Mouse (Mus musculus) 416B (cell line): ENCODE measurements around the gene Zmiz2.
"Not testable (repeated sequence)": the region's sequence is repeated elsewhere in the genome, so short reads cannot be mapped to it uniquely, and the experiment has no call there.

Experiments used
- DNase-seq: peaks from one replicate; pipeline ENCODE4 v3.0.0; 2011; ENCODE audit warnings: low read depth

Gene Zmiz2

GRCm38 (mm10) chr11:6420283-6420703 lies 31.4 kb downstream of the Zmiz2 start:
- peak; percentile 73 for DNase-seq

DNA sequence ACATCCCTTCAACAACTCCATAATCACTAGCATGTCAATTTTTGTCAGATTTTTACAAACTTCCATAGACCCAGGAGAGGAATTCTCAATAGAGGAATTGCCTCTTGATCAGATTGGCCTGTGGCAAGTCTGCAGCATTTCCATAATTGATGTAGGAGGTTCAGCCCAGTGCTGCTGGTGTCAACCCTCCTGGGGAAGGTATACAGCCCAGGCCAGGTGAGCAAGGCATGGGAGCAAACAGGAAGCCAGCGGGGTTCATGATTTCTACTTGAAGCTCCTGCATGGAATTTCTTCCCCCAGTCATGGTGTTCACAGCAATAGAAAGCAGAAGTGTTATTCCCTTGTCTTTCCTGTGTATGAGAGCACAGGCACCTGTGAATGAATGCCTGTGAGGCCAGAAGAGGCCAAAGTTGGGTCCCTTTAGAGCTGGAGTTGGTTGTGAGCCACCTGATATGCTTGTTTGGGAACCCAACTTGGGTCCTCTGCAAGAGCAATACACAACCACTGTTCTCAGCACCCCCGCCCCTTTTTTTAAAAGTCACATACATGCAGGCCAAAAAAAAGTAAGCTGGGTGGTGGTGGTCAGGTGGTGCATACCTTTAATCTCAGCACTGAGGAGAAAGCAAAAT lies 32.0 kb downstream of the Zmiz2 start:
- DNase-seq = peak; percentile 55

DNA sequence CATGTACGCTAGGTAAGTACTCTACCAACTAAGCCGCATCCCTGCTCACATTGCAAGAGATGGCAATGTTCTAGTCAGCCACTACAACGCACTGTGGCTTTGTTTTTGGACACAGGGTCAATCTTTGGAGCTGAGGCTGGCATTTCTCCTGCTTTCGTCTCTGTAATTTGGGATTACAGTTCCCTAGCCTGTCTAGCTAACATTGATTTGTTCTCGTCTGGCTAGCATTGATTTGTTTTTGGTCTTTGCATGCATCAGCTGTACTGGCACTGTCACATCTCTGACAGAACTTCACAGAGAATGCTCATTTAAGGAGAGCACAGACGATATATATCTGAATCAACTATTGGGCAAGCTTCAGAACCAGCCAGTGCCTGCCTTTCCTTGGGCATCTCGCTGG lies 41.3 kb downstream of the Zmiz2 start:
- DNase-seq = no peak

- peak; percentile 68 for DNase-seq
Measured at GRCm38 (mm10) chr11:6436442-6436841, 47.6 kb downstream of the Zmiz2 start.

DNA sequence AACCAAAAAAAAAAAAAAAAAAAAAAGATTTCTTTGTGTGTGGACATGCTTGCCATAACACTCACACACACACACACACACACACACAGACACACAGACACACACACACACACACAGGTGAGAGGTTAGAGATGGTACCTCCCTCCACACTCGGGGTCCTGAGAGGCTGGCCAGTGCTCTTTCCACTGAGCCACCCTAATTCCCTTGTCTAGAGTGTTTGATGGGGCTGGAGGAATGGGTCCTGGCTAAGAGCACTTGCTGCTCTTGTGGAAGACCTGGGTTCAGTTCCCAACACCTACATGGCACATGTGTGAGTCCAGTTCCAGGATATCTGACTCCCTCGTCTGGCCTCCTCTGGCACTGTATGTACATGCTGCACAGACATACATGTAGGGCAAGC lies 48.8 kb downstream of the Zmiz2 start:
- DNase-seq = no peak

- no peak for DNase-seq
Measured at GRCm38 (mm10) chr11:6440171-6440570, 51.3 kb downstream of the Zmiz2 start.

DNA sequence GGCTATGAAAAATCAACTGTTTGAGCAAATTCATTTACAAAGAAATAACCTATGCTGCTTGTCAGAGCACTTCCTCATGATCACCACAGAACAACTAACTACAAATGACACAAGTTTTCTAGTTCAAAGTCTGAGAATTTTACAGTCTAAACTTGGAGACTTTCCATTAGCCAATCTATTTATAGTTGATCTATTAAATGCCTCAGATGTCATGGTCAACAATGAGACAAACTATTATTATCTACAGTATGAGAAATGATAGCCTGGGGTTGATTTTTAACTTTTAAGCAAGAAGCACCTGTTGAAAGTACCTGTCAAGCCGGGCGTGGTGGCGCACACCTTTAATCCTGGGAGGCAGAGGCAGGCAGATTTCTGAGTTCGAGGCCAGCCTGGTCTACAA lies 53.7 kb downstream of the Zmiz2 start:
- DNase-seq = no peak

GRCm38 (mm10) chr11:6443102-6443501 lies 54.2 kb downstream of the Zmiz2 start:
- DNase-seq = peak; percentile 36

DNA sequence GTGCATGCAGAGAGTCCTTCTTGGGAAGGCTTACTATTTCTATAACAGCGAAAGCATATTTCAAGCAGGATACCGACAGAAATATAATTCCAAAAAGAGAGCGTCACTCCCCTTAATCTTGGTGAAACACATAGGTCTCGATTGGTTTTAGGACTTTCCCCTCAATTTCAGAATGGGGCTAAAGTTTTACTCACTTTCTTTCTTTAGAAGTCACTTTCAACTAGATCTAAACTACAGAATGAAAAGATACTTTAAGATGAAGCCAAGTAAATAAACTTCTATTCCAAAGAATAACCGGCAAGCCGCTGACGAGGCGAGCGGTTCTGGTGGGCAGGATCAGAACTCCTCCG lies 54.8 kb downstream of the Zmiz2 start:
- DNase-seq = no peak

DNA sequence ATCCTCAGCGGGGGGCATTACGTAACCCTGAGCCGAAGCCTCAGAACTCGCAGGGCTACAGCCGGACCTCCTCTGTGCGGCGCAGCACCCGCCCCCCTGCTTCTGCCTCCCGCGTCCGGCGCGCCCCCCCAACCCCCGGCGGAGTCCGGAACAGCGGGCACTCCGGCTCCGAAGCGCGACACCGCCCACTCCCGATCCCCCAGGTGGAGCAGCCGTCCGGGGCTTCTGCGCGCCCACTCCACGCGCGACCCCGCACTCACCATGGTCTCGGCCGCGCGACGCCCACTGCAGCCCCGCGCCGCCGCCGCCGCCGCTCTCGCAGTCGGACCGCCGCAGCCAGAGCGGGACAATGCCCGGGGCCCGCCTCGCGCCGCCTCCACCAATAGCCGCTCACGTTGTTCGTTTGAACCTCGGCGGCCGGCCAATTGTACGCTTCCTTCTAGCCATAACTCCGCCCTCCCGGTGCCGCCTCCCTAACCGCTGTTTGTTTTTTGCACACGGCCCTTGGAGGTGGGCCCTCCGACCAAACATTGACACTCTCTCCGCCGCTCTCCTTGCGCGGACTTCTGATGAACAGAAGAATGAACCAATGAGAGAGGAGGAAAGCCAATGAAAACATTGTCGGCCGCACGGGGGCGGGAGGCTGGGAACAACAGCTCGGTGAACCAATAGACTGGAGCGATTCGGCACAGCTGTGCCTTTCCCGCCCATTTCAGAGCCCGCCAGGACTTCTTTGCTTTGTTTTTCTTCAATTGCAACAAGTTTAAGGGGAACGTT lies 55.4 kb downstream of the Zmiz2 start, which contains the start of gene H2afv:
H2afv (minus strand) TSS at position 367 of the 777 bp plus-strand sequence.
- peak; percentile 100 for DNase-seq

- no peak for DNase-seq
Measured at GRCm38 (mm10) chr11:6445441-6445840, 56.6 kb downstream of the Zmiz2 start.

DNA sequence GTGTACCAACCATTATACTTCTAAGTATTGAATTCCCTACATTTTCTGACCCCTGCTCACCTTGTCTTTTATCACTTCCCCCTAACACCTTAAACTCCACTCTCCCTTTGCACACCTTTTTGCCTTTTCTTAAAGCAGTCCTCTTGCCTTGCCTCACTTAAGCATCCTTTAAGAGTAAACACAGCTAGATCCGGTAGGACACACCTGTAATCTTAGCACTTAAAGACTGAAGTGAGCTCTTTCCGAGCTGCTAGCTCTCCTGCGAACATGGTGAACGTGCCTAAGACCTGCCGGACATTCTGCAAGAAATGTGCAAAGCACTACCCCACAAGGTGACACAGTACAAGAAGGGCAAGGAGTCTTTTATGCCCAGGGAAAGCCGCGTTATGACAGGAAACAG lies 57.1 kb downstream of the Zmiz2 start:
- no peak for DNase-seq

GRCm38 (mm10) chr11:6447493-6447892 lies 58.6 kb downstream of the Zmiz2 start:
- DNase-seq = no peak

- not testable (repeated sequence) for DNase-seq
Measured at GRCm38 (mm10) chr11:6448155-6448554, 59.3 kb downstream of the Zmiz2 start.
